Mouse (Mus musculus) stomach, postnatal 0 days (tissue): ENCODE results near the gene Hoxa3. TPM values are rescaled to one million over a fixed set of nuclear protein-coding genes. Genes with fewer than 3 reads are reported as not detected.

ENCODE experiments used
- ATAC-seq: fragments of 200-750 bp; cut with Nextera tagmentation; 2 replicates; pipeline ENCODE4 v1.8.0; 2017; ENCODE audit not compliant: low FRiP score, low TSS enrichment
- DNase-seq: peaks from one replicate; pipeline ENCODE4 v3.0.0-alpha.2; 2016; ENCODE audit warnings: low spot score
- H3K27ac ChIP-seq: fragments of 300-500 bp; sonication (generic); replicated peaks from 2 replicates; pipeline ENCODE4 v1.5.1; 2014; ENCODE audit warnings: mild to moderate bottlenecking, control low read depth
- H3K27me3 ChIP-seq: fragments of 300-500 bp; sonication (generic); 2 replicates; pipeline ENCODE4 v1.6.1; 2014; ENCODE audit warnings: low read length; ENCODE audit not compliant: control insufficient read depth, insufficient read depth
- H3K36me3 ChIP-seq: fragments of 300-500 bp; sonication (generic); 2 replicates; pipeline ENCODE4 v1.6.1; 2014; ENCODE audit warnings: low read length, mixed read lengths; ENCODE audit not compliant: control insufficient read depth, insufficient read depth
- H3K4me1 ChIP-seq: fragments of 300-500 bp; sonication (generic); replicated peaks from 2 replicates; pipeline ENCODE4 v1.6.1; 2014; ENCODE audit warnings: antibody characterized with exemption; ENCODE audit not compliant: control insufficient read depth, insufficient read depth
- H3K4me2 ChIP-seq: fragments of 300-500 bp; sonication (generic); replicated peaks from 2 replicates; pipeline ENCODE4 v1.6.1; 2014; ENCODE audit warnings: low read depth, mild to moderate bottlenecking, control low read depth, moderate library complexity
- H3K4me3 ChIP-seq: fragments of 300-500 bp; sonication (generic); 2 replicates; pipeline ENCODE4 v1.5.1; 2014; ENCODE audit warnings: low read depth, low read length, control low read depth
- H3K9ac ChIP-seq: fragments of 300-500 bp; sonication (generic); 2 replicates; pipeline ENCODE4 v1.6.1; 2014; ENCODE audit warnings: mild to moderate bottlenecking, low read length, control low read depth, mixed read lengths
- H3K9me3 ChIP-seq: fragments of 300-500 bp; sonication (generic); 2 replicates; pipeline ENCODE4 v1.6.1; 2016; ENCODE audit warnings: low read length; ENCODE audit not compliant: control insufficient read depth
- CTCF ChIP-seq: IDR thresholded peaks from 2 replicates; pipeline ENCODE4 v1.5.1; 2016; ENCODE audit warnings: antibody characterized with exemption, low read depth, mild to moderate bottlenecking, moderate library complexity
- EP300 ChIP-seq: optimal IDR thresholded peaks from 2 replicates; pipeline ENCODE3; 2016; ENCODE audit warnings: antibody characterized with exemption
- WGBS: fragments of 180-500 bp; shearing (Covaris S2); extraction: QIAGEN DNeasy Blood & Tissue Kit; methylation state at CpG from one replicate; pipeline ENCODE4 v1.1.7; 2014; 5-methylcytosine and 5-hydroxymethylcytosine counted together
- polyA plus RNA-seq: library from polyadenylated mRNA; unstranded; fragments of >200 nt; fragmentation: Nextera tagmentation; extraction: Ambion mirVana; gene quantifications from 2 replicates; pipeline ENCODE4 v1.2.1, GENCODE M21; 2015

Hoxa3 gene
- 2.8 and 2.9 TPM in 2 replicates for polyA plus RNA-seq

DNA sequence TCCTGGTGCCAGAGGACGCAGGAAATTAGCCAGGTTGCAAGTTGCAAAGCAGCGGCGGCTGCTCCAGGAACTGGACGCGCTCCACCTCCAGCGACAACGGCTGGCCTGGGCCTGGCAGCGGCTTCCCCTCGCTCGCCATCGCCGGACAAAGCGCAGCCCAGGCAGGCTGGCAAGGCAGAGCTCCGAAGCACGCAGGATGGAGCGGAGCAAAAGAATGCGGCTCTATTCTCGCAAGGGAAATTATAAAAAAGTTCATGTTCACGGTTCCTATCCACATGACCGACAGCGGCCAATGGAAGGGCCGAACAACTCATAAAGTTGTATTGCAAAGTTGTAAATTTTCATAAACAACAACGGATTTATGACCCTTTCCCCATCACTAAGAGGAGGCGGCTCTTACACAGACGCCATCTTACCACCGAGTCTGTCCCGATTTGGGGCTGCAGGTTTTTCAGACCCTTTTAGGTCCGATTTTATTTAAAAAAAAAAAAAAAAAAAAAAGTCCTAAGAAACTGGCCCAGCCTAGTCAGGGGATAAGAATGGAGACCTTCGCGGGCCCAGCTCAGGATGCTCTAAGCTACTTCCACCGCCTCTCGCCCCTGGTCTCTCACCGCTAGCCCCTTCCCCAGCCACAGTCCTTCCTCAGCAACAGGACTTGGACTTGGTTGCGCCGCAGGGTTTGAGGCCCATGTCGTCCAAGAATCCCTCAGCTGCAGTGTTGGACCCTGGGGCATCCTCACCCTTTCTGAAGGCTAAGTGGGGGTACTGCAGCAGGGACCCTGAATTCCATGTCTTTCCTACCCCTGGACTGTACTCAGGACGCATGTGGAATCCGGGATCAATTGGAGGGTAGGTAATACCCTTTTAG lies at the start of gene Hoxa3, which contains the start of gene Gm28308:
Gene Hoxa3, minus strand, starts transcription at position 218 of the 868 bp plus-strand sequence.
Gene Gm28308, minus strand, starts transcription at position 221 of the 868 bp plus-strand sequence.
- Histone ChIP-seq H3K4me1 (no peaks in the 10 kb centered on the region), H3K4me3 (peak within 1 kb of the TSS; percentile 55), H3K4me2 (peak within 1 kb of the TSS; percentile 47), H3K9me3 (no peaks in the 10 kb centered on the region), H3K27ac (peak within 1 kb of the TSS; percentile 89), H3K27me3 (peaks cover 22% of the 10 kb centered on the region; the same call in 1 of the 2 replicates), H3K36me3 (no peaks in the 10 kb centered on the region), H3K9ac (peak within 1 kb of the TSS; percentile 69)
- ATAC-seq (peak; percentile 46), DNase-seq (no peak)
- WGBS, result 8% methylated on average over 38 of the region's 38 CpGs
- TF ChIP-seq EP300, result no peak
- TF ChIP-seq CTCF, result no peak

DNA sequence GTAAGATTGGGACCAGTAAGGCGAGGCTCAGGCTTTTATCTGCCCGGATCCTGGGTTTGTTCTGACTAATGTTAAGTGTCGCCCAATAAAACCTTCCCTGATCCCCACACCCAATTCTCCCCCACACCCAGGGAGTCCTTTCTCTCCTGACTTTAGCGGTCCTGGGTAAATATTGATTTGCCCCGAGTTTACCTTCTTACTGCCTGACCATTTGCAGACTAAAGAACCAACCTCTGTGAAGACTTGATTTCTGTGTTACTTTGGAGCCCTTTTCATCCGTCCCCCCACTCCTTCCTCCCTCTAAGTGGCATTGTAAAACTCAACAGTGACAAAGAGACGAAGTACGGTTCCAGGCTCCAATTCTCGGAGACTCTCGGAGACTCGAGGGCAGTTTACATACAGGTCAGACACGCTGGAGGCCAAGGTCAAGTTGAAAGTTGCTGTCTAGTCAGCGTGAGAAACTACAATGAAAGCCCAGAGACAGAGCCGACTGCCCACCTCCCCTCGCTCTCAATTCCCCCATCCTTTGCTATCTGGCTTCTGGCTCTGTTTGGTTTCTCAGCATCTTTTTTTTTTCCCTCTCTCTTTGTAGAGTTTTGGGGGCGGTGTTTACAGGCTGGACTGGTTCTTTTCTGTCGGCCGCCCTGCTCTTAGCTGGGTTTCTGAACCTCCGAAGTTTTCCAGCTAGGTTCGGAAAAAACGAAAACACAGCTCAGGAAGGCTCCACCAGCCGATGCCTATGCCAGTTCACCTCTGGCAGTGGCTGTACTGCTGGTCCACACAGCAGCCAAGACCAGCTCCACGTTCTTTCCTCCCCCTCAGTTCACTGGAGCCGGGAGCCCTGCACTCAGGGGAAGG lies 49.6 kb upstream of the Hoxa3 start:
- DNase-seq, result no peak
- no peak for ATAC-seq
- H3K27ac ChIP-seq, result no peak overlapping the region
- no peak overlapping the region for H3K4me2 ChIP-seq
- no peaks in the 10 kb centered on the region for H3K36me3 ChIP-seq
- H3K9me3 ChIP-seq, result no peaks in the 10 kb centered on the region
- 4% methylated on average over 24 of the region's 24 CpGs for WGBS
- TF ChIP-seq EP300 (no peak), CTCF (no peak)
- peaks cover 28% of the 10 kb centered on the region for H3K27me3 ChIP-seq
- no peaks in the 10 kb centered on the region for H3K4me1 ChIP-seq
- no peak overlapping the region for H3K9ac ChIP-seq
- H3K4me3 ChIP-seq, result no peak overlapping the region

DNA sequence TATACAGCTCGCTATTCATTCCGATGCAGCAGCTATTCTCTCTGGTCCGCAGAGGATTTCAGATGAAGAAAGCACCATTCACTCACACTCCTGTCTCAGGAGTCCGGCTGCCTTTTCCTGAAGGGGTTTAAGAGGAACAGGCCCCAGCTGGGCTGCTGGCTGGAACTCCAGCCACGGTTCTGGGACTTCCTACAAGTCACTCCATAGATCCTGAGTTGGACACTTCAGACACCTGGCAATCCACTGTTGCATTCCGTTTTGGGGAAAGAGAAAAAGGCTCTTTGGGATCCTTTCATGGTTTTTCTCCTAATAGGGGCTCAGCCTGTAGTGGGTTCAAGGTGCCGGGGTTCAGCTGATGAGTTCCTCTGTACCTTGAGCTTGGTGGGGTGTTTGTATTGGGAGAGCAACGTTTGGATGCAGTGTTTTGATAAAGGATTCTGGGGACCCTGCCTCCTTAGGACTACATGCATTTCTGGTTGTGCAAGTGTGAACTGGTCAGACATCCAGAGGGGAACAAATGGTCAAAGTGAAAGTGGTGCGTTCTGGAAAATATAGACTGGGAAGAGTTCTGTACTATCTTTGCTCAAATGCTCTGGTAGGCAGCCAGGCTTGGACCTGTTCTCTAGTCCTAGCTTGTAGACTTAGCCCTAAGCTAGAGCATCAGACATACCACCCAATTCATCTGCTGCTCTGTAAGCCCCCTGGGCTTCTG lies 48.8 kb upstream of the Hoxa3 start:
- H3K4me1 ChIP-seq, result no peaks in the 10 kb centered on the region
- TF ChIP-seq CTCF (no peak), EP300 (no peak)
- no peak overlapping the region for H3K9ac ChIP-seq
- DNase-seq (peak; percentile 16), ATAC-seq (no peak)
- H3K4me2 ChIP-seq, result no peak overlapping the region
- peaks cover 25% of the 10 kb centered on the region for H3K27me3 ChIP-seq
- no peaks in the 10 kb centered on the region for H3K36me3 ChIP-seq
- WGBS, result 4% methylated on average over 9 of the region's 9 CpGs
- H3K27ac ChIP-seq, result no peak overlapping the region
- no peak overlapping the region for H3K4me3 ChIP-seq
- H3K9me3 ChIP-seq, result no peaks in the 10 kb centered on the region

DNA sequence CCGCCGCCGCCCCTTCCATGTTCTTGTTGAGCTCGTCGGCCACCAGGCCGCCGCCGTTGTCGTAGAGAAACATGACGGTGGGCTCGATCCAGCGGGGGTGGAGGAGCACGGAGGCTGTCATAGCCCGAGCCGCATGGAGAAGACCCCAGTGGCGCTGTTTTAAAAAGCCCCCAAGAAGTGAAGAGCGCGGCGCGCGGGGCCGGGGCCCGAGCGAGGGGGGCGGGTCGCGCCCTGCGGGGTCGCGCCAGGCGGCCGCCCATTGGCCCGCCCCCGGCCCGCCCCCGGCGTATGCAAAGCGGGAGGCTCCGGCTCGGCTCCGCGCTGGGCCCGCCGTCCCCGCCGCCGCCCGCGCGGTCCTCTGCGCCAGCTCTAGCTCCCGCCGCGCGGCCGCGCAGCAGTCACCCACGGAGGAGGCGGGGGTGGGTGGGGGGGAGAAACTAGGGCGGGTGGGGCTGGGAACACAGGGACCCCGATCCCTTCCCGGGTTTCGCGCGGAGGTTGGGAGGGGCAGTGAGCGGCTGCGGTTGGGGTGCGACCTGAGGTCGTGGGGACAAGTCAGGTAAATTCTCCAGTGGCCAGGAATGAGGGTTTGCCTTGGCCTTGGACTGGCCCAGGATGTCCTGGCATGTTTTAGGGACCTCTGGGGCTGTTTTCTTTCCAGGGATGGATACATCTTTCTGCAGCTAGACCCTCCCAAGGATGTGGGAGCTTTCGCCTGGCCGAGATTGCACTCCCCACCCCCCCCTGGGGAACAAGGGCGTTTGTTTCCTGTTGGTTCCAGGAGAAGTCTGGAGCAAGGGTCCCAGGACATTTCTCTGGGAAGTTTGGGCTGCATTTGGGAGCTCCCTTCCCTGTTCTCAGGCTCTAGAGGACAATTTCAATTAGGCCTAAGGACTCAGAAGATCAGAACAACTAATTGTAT lies 47.8 kb upstream of the Hoxa3 start, which contains the start of gene Hoxa13:
Gene Hoxa13, minus strand, starts transcription at position 227 of the 922 bp plus-strand sequence.
- Histone ChIP-seq H3K27me3 (peaks cover 24% of the 10 kb centered on the region), H3K4me2 (peak within 1 kb of the TSS; percentile 55), H3K4me3 (peak within 1 kb of the TSS; percentile 39), H3K4me1 (no peaks in the 10 kb centered on the region), H3K9me3 (no peaks in the 10 kb centered on the region), H3K36me3 (no peaks in the 10 kb centered on the region), H3K9ac (no peak within 1 kb of the TSS), H3K27ac (no peak within 1 kb of the TSS)
- ATAC-seq, result peak; percentile 57
- WGBS, result 1% methylated on average over 33 of the region's 72 CpGs
- TF ChIP-seq CTCF, result no peak
- no peak for TF ChIP-seq EP300
- peak; percentile 13 for DNase-seq
